Mouse (Mus musculus): ENCODE results near the gene Krtap4-7.

DNA sequence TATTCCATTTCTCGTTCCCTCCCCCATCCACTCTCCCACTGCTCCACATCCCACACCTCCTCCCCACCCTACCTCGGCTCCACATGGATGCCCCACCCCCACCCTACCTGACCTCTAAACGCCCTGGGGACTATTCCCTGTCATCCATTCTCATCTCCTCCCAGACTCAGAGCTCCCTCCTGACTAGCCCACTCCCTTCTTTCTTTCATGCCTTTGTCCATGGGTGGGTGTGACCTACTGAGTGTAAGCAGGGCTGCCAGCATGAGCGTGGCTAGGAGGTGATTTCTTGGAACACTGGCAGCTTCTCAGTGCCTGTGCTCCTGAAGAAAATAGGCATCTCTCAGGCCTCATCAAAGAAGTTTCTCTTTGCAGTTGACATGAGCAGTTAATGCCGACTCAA is 13.2 kb upstream of the Krtap4-7 start:
- no peak for TF ChIP-seq CTCF (IDR thresholded peaks at IDR 0.05; ENCODE audit: borderline replicate concordance, insufficient read depth, low read length)
- TF ChIP-seq POLR2A (IDR thresholded peaks at IDR 0.05; ENCODE audit: low read depth, low read length), result no peak
